Mouse (Mus musculus) NIH3T3 (cell line): ENCODE data around the gene Ppp1r12b.

Source experiments
- DNase-seq: peaks from one replicate; pipeline ENCODE4 v3.0.0-alpha.2; 2012; ENCODE audit warnings: low read depth

Gene Ppp1r12b

DNA sequence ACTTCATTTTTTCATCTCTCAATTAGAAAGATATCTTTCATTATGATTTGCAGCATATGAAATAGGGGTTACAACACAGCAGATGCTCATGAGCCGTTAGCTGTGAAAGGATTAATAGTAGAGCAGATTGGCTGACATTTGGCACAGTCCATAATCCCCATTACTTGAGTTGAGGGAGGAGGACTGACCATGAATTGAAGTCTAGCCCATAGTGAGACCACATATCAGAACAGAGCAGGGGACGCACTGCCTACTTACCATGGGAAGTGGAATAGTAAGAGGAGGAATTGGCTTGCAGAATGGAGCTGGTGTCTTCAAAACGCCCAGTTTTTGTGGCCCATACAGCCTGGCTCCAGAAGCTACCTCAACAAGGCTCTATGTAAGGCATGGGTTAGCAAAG is 159.2 kb downstream of the Ppp1r12b start:
- no peak for DNase-seq

DNA sequence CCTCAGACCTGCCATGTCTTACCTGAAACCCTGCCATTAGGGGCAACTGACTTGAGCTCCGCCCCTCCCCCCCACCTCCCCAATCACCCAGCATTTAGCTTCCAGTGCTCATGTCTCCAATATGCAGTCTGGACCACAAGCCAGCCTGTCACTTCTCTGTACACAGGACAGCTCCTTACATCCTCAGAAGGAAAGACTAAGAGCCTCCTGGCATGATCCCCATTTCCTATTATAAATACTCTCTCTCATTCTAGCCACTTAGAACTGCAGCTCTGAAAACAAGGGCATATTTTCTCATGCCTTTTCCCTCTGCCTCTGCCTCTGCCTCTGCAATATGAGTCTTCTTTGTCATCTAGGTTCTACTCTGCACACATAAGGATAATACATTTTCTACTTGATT is 159.7 kb downstream of the Ppp1r12b start:
- DNase-seq: no peak

DNA sequence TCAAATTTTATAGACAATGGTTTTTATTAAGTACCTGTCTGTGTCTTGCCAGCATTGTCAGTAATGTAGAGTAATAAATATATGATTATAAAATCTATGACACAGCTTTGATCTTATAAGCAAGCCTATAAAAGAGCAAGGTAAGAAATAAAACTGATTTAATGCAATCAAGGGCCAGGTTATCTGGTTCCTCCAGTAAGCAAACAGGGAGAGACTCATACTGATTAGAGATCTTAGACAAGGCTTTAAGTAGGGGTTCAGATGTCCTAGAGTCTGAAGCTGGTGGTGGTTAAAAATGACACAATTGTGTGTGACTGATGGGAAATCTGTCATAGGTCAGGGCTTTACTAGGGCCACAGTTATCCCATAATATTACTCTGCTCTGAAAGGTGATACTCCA is 164.3 kb downstream of the Ppp1r12b start:
- no peak for DNase-seq

DNA sequence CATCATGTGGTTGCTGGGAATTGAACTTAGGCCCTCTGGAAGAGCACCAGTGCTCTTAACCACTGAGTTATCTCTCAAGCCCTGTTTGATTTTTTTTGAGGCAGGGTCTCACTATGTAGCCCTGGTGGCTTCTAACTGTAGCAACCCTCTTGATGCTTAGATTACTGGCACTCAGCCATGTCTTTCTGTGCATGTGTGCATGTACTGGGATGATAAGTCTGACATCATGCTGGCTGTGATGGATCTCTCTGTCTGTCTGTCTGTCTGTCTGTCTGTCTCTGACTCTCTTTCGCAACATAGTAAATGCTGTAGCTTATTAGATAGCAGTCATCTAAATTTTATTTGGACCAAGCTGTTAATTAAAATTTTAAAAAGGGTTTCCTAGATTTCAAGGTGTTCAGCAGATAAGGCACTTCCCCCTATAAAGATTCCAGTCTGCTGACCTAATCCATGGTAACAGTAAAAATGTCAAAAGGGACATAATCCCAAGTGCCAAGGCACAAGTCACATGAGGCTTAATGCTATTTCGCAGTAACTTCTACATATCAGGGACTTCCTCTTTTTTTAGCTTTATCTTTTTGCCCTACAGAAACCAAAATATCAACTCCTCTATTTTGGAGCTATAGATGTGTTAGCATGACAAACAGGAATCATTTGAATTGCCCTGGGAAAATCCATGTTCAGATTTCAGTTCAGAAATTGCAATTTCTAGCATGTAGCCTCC is 164.9 kb downstream of the Ppp1r12b start:
- no peak for DNase-seq

DNA sequence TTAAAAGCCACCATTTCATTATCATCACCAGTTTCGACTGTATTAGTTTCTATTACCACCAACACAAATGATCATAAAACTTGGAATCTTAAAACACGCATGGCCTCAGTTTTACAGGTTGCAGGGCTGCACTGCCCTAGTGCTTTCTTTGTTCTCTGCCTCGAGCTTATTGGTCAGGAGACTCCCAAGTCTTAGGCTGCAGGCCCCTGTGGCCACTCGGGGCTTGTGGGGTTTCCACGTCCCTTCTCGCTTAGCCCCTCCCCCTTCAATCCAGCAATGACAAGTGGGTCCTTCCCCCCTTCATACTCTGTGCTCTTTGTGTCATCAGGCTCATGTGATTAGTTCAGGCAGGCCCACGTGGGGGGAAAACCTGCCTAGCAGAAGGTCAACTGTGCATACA is 167.6 kb downstream of the Ppp1r12b start:
- DNase-seq: peak; percentile 73

DNA sequence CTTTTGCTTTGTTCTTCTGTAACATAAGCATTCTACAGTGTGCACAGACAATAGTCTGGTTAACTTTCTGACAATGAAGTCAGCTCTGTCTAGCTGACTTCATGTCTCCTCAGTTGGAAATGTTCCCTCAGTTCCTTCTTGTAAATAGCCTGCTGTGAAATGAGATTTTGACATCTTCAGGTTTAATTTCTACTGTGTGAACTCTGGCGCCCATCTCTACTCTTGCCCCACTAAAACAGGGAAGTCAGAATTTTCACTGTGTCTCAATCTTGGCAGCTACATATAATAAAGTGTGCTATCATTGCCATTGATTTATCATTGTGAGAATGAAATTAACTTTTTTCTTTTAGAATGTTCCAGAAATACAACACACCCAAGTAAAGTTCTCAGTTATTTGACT is 170.8 kb downstream of the Ppp1r12b start:
- DNase-seq: no peak

DNA sequence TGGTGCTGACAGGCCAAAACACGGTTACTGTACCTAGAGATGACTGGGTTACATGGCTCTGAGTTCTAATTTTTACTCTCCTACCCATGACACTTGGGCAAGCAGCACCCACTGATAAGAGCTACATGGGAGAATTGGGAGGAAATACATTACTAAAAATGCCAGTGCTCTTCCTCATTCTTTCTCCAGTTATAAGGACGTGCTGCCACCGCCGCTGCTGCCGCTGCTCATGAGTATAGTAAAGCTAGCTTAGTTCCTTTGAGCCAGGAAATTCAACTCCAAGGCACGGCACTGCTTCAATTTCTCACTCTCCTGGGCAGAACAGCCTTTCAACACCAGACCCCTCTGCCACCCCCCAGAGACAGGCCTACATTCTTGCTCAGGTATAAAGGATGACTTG is 171.3 kb downstream of the Ppp1r12b start:
- DNase-seq: no peak

DNA sequence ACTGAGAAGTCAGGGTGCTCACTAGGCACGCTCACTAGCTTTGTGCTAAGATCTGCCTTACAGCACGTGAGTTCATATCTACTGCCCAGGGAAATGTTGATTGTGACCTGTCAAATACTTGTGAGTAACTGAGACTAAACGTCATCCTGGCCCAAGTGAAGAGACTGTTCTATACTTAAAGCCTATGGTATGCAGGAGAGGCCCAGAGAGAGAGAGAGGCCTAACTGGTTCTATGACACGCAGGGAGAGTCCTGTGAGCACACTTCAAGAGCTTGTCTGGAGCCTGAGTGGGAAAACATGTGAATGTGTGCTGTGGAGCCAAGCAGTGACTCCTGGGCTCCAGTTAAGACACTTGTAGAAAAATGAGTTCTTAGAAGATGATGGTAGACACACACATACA is 171.8 kb downstream of the Ppp1r12b start:
- DNase-seq: no peak

DNA sequence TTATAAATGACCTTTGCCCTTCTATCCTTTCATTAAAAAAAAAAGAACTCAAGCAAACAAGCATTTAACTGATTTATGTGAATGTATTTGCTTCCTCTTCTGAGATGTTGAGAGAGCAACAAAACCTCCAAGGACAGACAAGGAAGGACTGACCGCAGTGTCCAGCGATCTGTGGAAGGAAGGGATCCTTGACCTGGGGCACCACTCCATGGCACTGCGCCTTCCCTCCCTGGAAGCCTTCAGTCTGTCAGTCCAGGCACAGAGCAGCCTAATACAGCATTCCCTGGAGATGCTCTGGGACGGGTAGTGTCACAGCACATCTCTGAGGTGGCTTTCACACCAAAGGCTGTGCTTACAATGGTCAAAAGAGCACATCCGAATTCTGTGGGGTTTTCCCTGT is 172.9 kb downstream of the Ppp1r12b start:
- no peak for DNase-seq

DNA sequence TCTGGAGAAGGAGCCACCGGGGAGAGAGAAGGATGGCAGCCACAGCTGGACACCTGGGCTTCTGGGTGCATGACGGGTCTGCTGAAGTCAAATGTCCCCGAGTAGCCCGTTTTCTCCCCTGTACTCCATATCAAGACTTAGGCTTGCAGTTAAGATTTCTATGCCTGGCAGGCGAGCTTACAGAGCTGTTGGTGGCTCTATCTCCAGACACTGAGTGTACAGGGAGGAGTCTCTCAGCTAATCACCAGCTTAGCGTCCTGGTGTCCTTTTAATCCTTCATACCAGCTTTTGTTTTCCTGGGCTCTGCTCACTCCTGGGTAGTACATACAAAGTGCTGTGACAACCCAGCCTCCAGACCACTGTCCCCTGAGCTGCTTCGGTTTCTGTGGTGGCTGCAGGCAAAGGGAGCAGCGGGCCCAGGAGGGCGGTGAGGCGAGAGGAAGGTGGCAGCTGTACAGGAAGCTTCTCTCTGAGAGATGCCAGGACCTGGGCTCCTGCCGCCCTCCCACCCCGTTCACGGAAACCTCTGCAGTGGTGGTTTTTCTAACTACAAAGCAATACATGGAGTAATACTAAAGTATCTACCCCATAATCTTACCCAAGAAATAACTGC is 177.7 kb downstream of the Ppp1r12b start:
- no peak for DNase-seq

DNA sequence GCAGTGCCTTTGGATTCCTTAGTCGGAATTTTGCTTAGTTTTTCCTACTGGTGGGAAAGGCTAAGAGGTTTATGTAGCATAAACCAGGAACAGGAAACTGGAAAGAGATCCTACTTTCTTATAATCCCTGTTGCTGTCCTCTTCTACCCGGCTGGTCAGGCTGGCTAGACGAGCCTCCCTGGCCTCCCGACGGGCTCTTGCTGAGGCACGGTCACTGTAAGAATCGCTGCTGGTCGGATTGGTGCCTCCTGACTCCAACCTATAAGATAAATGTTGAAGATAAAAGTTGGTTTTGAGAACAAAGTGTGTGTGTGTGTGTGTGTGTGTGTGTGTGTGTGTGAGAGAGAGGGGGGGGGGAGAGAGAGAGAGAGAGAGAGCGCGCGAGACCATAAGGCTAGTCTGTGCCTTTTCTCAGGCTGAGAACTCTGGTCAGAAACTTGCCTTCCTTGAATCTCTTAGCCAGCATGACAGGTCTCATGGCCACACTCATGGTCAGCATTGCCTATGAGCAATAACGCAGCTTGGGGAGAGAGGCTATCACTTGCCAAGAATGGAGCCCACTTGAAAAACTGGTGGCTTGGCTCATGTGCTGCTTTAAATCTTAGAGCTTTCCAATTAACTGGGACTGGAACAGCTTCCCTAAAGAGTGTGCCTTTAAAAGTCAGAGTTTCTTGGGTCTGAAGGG is 178.4 kb downstream of the Ppp1r12b start:
- no peak for DNase-seq

DNA sequence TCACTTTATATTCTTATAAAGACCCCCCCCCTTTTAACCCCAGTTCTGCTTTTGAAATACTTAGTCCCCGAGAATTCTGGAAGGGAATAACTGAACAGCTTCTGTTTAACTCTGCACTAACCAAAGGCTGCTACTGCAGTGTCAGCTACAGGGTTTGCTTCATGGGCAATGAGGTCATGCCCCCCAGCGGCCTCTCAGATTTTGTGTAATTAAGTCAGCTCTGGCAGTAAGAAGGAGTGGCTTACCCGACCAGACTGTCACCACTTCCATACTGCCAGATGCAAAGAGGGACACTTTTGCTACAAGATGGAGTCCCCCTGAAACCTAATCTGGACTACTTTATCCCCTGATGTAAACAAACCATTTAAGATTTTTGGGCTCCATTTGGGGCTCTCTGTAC is 180.1 kb downstream of the Ppp1r12b start:
- no peak for DNase-seq

DNA sequence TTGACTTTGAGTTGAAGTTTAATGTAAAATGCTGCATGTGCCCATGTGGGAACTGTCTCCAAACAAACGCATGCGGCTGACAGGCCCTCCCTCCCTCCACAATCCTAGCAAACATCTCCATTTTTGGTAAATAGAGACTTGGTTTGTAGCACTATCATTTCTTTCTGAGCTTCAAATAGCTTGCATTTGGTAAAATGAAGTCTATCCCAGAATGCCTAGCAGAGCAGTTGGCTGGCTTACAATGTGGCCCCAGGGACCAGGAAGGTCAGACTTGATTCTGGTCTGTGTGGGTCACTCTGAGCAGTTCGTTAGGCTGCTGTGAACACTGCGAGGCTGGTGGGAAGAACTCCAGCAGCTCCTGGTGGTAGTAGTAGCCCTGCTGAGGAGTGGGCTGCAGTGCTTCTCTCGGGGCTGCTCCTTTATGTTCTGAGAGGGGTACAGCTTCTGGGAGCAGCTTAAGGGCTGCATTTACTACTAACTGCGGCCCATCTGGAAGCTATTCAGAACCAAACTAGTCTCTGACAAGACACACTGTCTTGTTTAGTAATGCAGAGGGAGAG is 180.9 kb downstream of the Ppp1r12b start:
- DNase-seq: no peak

DNA sequence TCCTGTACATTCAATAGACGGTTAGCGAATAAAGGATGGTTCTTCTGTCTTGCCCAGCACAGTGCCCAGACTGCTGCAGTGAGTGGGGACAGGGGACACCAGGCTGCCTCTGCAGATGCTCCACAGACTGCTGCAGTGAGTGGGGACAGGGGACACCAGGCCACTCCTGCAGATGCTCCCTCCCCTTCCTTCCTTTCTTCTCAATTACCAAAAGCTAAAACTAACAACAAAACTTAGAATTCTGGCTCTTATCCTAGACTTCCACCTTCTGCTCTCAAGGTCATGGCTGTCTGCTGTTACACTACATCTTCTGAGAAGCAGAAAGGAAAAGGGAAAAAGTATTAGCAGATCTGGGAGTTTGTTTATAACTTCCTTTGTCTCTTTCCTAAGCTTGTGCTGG is 181.5 kb downstream of the Ppp1r12b start:
- DNase-seq: no peak

DNA sequence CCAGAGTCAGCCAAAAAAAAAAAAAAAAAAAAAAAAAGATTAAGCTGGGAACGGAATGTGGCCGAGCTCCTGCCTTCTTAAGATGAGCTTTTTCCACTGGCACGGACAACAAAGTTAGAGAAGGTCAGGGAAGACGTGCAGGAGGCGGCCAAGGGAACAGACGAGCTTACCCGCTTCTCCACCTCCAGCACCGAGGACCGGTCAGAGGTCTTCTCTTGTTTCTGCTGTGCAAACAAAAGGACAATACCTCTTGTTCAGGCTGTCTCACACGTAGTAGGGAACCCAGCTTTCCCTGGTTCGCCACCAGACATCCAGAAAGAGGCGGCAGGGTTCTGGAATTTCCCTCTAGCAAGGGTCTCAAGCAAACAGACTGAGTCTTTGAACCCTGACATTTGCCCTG is 182.5 kb downstream of the Ppp1r12b start:
- DNase-seq: peak; percentile 32

DNA sequence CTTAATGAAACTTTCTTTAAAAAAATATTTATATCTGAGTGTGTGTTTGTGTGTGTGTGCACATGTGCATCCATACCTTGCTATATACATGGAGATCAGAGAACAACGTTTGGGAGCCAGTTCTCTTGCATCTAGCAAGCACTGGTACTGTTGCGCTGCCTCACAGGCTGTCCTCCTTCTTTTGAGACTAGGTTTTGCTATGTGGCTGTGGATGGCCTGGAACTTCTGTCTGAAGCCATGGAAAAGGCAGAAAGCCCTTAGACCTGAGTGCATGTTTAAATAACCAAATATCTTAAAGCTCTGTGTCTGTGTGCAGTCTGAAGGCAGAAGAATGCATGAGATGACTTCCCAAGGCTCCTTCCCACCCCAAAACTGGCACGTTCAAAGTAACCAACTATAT is 182.9 kb downstream of the Ppp1r12b start:
- no peak for DNase-seq

DNA sequence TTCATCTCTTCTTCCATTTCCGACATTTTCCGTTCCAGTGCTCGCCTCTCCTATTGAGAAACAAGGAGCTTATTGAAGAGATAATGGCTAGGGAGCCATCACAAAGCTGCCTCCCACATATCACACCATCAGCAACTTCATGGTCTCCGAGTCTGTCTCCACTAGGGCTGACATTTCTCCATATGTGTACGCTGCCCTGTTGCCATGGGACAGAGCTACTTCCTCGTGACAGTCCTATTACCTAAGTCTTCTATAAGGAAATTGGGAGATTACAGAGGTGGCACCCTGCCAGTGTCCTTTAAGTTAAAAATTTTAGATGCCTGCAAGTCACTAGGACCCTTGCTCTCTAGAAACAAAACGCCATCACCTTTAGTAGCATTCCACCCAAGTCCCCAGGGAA is 183.7 kb downstream of the Ppp1r12b start:
- no peak for DNase-seq

DNA sequence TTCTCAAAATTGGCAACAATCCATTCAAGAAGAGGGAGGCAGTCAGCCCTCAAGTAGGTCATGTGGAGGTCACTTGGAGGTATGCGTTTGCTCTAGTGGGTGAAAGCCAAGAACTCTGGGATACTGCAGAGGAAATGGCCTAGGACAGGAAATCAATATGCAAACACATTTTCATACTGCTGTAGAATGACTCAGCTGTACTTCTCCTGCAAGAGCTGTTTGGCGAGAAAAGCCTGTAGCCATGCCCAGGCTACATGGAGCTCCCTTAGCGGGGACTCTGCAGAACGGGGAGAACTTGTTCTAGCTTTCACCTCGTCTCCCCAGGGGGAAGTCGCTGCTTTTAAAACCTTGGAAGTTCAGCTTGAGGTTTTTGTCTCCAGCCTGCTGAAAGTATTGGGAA is 184.4 kb downstream of the Ppp1r12b start:
- peak; percentile 87 for DNase-seq

DNA sequence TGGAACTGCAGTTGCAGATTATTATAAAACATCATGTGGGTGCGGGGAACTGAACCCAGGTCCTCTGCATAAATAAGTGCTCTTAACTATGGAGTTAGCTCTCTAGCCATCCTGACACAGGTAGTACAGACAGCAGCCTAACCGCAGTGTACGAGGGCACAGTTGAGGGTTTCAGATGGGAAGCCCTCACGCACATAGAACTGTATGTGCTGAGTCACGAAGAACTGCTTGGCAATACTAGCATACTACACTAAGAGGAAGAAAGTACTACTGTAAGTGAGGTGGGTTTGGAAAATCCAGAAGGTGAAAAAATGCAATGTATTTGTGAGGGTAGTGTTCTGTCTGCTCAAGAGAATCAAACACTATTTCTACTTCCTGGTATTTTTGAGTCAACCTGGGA is 185.4 kb downstream of the Ppp1r12b start:
- DNase-seq: no peak

DNA sequence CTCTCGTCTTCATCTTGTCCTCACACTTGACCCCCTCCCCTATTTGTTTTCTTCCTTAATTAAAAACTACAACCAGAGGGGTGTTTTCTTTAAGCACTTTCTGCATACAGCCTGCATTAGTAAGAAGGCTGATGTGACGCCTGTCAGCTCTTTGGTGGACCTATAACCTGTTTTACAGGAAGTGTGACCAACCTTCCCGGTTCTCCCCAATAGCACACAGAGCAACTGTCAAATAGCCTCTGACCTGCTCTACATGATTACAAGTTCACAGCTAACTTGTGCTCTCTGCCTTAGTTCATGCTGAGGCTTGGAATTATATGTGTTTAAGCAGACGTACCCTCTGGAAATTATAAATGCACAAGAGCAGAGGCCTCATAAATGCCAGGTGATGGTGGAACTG is 189.3 kb downstream of the Ppp1r12b start:
- DNase-seq: no peak

DNA sequence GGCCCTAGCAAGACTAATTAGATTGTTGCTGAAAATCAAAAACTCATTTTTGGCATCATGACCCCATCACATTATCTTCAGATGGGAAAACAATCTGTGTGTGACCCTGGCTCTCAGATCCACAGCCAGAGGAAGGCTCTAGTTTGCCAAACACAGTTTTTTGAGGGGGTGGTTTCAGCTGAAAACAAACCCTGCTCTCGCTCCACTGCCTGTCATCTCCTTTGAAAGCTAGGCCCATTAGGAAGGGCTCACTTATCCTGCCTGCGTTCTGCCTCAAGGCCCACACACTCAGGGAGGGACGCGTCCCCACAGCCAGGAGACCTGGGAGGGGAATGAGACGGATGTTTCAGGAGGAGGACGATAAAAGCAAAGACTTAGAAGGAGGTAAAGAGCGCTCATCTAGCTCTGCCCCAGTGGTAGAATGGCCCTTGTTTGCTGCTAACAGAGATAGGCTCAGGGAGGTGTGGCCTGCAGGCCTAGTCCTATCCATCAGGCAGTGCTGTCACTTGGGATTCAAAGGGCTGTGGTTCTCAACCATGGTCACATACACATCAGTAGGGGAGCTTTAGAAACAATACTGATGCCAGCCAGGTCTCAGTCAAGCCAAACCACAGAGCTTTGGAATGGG is 190.8 kb downstream of the Ppp1r12b start:
- DNase-seq: no peak

DNA sequence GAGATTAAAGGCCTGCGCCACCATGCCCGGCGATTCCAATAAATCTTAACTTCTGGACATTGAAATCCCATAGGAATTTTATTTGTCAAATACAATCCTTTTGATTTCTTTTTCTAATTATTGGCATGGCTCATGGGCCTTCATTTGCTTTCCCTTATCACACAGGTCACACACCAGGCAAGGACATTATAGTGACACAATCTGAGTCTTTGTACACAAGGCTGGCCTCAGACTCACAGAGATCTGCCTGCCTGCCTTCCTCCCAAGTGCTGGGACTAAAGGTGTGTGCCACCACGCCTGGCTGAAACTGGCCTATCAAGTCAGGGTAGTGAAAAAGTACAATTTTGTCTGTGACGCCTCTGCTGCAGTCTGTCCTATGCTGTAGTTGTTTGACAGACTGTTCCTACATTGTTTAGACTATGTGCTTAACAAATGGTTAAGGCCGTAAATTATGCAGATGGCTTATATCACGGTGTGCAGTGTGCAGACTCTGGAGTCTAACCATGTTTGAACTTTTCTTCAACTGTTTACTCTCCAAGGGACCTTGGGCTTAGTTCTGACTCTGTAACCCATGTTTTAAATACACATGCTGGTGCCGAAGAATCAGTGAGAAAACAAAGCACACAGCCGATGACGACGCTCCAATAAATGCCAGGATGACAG is 191.8 kb downstream of the Ppp1r12b start:
- DNase-seq: no peak
